Mouse (Mus musculus): ENCODE measurements around the gene Sh3bgrl3.
A peak's percentile ranks its signal among the peaks of the same experiment; 100 is the strongest.

GRCm38 (mm10) chr4:134078694-134079093, 49.9 kb downstream of the Sh3bgrl3 start:
- TF ChIP-seq POLR2A (IDR thresholded peaks at IDR 0.05; ENCODE audit: control insufficient read depth, low read depth, low read length) (no peak), CTCF (IDR thresholded peaks at IDR 0.05; ENCODE audit: control insufficient read depth, insufficient read depth, insufficient replicate concordance, low read depth, low read length) (peak; percentile 36; the same call in 1 of the 2 replicates)

Measured in testis, adult 2 months (tissue).